Comparison of ENCODE assay signal across 25 mouse cellular contexts in genomic region chr2:60452376-60452775, GRCm38 (mm10).
DNase-seq lines count a peak whose midpoint lies in the region; ATAC-seq lines count a peak whose summit lies in the region.
"Had no signal": no experiment of that assay in that cellular context is flagged by ENCODE, and none has a peak within 500 bp of the region (broad histone marks: within the 10 kb centered on the region; RNA-seq: fewer than 3 reads in every experiment).

No protein-coding gene starts in this region.

- H3K4me3 ChIP-seq in forebrain, embryonic 10.5 days: no peak overlapping the region
- H3K4me3 ChIP-seq in forebrain, embryonic 16.5 days (replicated peaks; ENCODE audit: low read length): no peak overlapping the region
- H3K4me3 ChIP-seq: embryonic facial prominence, embryonic 13.5 days; embryonic facial prominence, embryonic 15.5 days; erythroblast, embryonic 14.5 days; forebrain, embryonic 13.5 days had no signal

- H3K9me3 ChIP-seq in forebrain, embryonic 10.5 days: no peaks in the 10 kb centered on the region
- H3K9me3 ChIP-seq in forebrain, embryonic 16.5 days (ENCODE audit: control insufficient read depth, low read length): no peaks in the 10 kb centered on the region
- H3K9me3 ChIP-seq: embryonic facial prominence, embryonic 13.5 days; embryonic facial prominence, embryonic 15.5 days; forebrain, embryonic 13.5 days; G1E had no signal

- intact Hi-C loops in heart, postnatal 14 days (cut with DNase I): no loop called here
- intact Hi-C loops in left cerebral cortex, postnatal 4 days (cut with DNase I): no loop called here

- peaks cover 26% of the 10 kb centered on the region for H3K4me1 ChIP-seq in forebrain, embryonic 10.5 days
- peaks cover 5% of the 10 kb centered on the region for H3K4me1 ChIP-seq in forebrain, embryonic 16.5 days (replicated peaks; ENCODE audit: control insufficient read depth, insufficient read depth, low read length)
- H3K4me1 ChIP-seq: embryonic facial prominence, embryonic 15.5 days had no signal

- 77% methylated on average over 7 of the region's 7 CpGs for WGBS in forebrain, embryonic 10.5 days
- WGBS in forebrain, embryonic 16.5 days: 27% methylated on average over 7 of the region's 7 CpGs

- H3K9ac ChIP-seq in forebrain, embryonic 16.5 days (replicated peaks; ENCODE audit: low read depth, low read length): no peak overlapping the region
- H3K9ac ChIP-seq: embryonic facial prominence, embryonic 13.5 days; embryonic facial prominence, embryonic 15.5 days; forebrain, embryonic 13.5 days had no signal

- no peak overlapping the region for H3K4me2 ChIP-seq in forebrain, embryonic 16.5 days (ENCODE audit: low read length)
- H3K4me2 ChIP-seq: embryonic facial prominence, embryonic 13.5 days; embryonic facial prominence, embryonic 15.5 days; forebrain, embryonic 13.5 days had no signal

- peaks cover 5% of the 10 kb centered on the region for H3K27me3 ChIP-seq in forebrain, embryonic 10.5 days (ENCODE audit: poor library complexity, severe bottlenecking)
- H3K27me3 ChIP-seq in forebrain, embryonic 16.5 days (replicated peaks; ENCODE audit: control insufficient read depth, insufficient read depth, low read length): no peaks in the 10 kb centered on the region
- H3K27me3 ChIP-seq: CH12.LX; embryonic facial prominence, embryonic 13.5 days; embryonic facial prominence, embryonic 15.5 days; forebrain, embryonic 13.5 days had no signal

- DNase-seq in forebrain, embryonic 10.5 days (ENCODE audit: extremely low spot score, low spot score): no peak
- peak; percentile 80 for DNase-seq in heart, adult 11 months
- DNase-seq in heart, postnatal 14 days: no peak
- peak; percentile 62 for DNase-seq in retina, embryonic 14.5 days (ENCODE audit: low spot score)
- no peak for DNase-seq in left cerebral cortex, adult 11 months (ENCODE audit: low spot score)
- DNase-seq in left cerebral cortex, postnatal 4 days: no peak
- DNase-seq: adrenal gland, adult 8-10 months; adrenal gland, postnatal 14 days; adrenal gland, postnatal 36 days; B cell, adult 2 months; cerebellum, adult 11 months; cerebellum, adult 18-20 months; cerebellum, adult 8-10 months; cerebellum, adult 9-11 months; cerebellum, postnatal 14 days; cerebellum, postnatal 36 days; embryo, embryonic 11 days had no signal

- no peaks in the 10 kb centered on the region for H3K36me3 ChIP-seq in forebrain, embryonic 10.5 days (replicated peaks)
- H3K36me3 ChIP-seq in forebrain, embryonic 16.5 days (ENCODE audit: control insufficient read depth, insufficient read depth): no peaks in the 10 kb centered on the region
- H3K36me3 ChIP-seq: embryonic facial prominence, embryonic 13.5 days; embryonic facial prominence, embryonic 15.5 days; G1E had no signal

- no peak for ATAC-seq in forebrain, embryonic 16.5 days
- ATAC-seq: CD4-positive, CD25-positive, alpha-beta regulatory T cell, adult 4 months; forebrain, embryonic 13.5 days had no signal

- H3K27ac ChIP-seq in forebrain, embryonic 10.5 days: peak overlapping the region; percentile 53; the same call in 1 of the 2 replicates
- H3K27ac ChIP-seq in forebrain, embryonic 16.5 days (ENCODE audit: low read length): no peak overlapping the region
- H3K27ac ChIP-seq: embryonic facial prominence, embryonic 13.5 days; embryonic facial prominence, embryonic 15.5 days; forebrain, embryonic 13.5 days had no signal

Comparison
In these comparisons a context has a peak if more than half of its experiments do, and no peak if none do; other contexts are left out.
1. DNase-seq: peak in heart, adult 11 months (single experiment) and retina, embryonic 14.5 days (single experiment); none in forebrain, embryonic 10.5 days (single experiment), heart, postnatal 14 days (0 of 2), left cerebral cortex, adult 11 months (single experiment) and left cerebral cortex, postnatal 4 days (single experiment).